10 mouse cellular contexts compared by ENCODE assay signal in genomic region chr3:109251716-109252115, GRCm38 (mm10).
DNase-seq lines count a peak whose midpoint lies in the region; ATAC-seq and TF ChIP-seq lines count a peak whose summit lies in the region.
"Had no signal": no experiment of that assay in that cellular context is flagged by ENCODE, and none has a peak within 500 bp of the region (broad histone marks: within the 10 kb centered on the region; RNA-seq: fewer than 3 reads in every experiment).

No protein-coding gene starts in this region.

- 56% methylated on average over 1 of the region's 1 CpGs for WGBS in liver, adult 2 months
- whole genome bisulfite sequencing in embryonic facial prominence, embryonic 14.5 days = 26% methylated on average over 1 of the region's 1 CpGs
- 5% methylated on average over 1 of the region's 1 CpGs for WGBS in liver, embryonic 13.5 days (ENCODE audit: insufficient replicate concordance)
- 59% methylated on average over 1 of the region's 1 CpGs for WGBS in stomach, postnatal 0 days
- 76% methylated on average over 1 of the region's 1 CpGs for WGBS in midbrain, embryonic 16.5 days

- ATAC-seq in embryonic facial prominence, embryonic 14.5 days (ENCODE audit: low read depth) = no peak
- peak; percentile 66 for ATAC-seq in liver, embryonic 13.5 days (ENCODE audit: low read depth)
- peak; percentile 35; the same call in 1 of the 2 replicates for ATAC-seq in stomach, postnatal 0 days (ENCODE audit: low FRiP score, low TSS enrichment)
- ATAC-seq in midbrain, embryonic 16.5 days = no peak

- H3K36me3 ChIP-seq in liver, adult 2 months (ENCODE audit: control insufficient read depth, insufficient read depth, low read length) = no peaks in the 10 kb centered on the region
- no peaks in the 10 kb centered on the region for H3K36me3 ChIP-seq in embryonic facial prominence, embryonic 14.5 days (ENCODE audit: control insufficient read depth, insufficient read depth, low read length)
- H3K36me3 ChIP-seq in liver, embryonic 13.5 days = no peaks in the 10 kb centered on the region
- no peaks in the 10 kb centered on the region for H3K36me3 ChIP-seq in stomach, postnatal 0 days (ENCODE audit: control insufficient read depth, insufficient read depth, low read length)
- H3K36me3 ChIP-seq in midbrain, embryonic 16.5 days (ENCODE audit: control insufficient read depth, insufficient read depth, low read length) = no peaks in the 10 kb centered on the region
- H3K36me3 ChIP-seq: midbrain, embryonic 12.5 days had no signal

- H3K9ac ChIP-seq in liver, adult 2 months (ENCODE audit: low read depth, low read length) = no peak overlapping the region
- H3K9ac ChIP-seq in embryonic facial prominence, embryonic 14.5 days (ENCODE audit: low read depth, low read length) = no peak overlapping the region
- no peak overlapping the region for H3K9ac ChIP-seq in liver, embryonic 13.5 days
- H3K9ac ChIP-seq in stomach, postnatal 0 days (ENCODE audit: low read length) = no peak overlapping the region
- H3K9ac ChIP-seq in midbrain, embryonic 16.5 days (ENCODE audit: low read depth, low read length) = no peak overlapping the region
- H3K9ac ChIP-seq: midbrain, embryonic 12.5 days had no signal

- H3K4me2 ChIP-seq in embryonic facial prominence, embryonic 14.5 days (ENCODE audit: low read depth, low read length) = no peak overlapping the region
- H3K4me2 ChIP-seq in liver, embryonic 13.5 days = no peak overlapping the region
- no peak overlapping the region for H3K4me2 ChIP-seq in stomach, postnatal 0 days (replicated peaks; ENCODE audit: low read depth)
- no peak overlapping the region for H3K4me2 ChIP-seq in midbrain, embryonic 16.5 days (ENCODE audit: low read length)
- H3K4me2 ChIP-seq: midbrain, embryonic 12.5 days had no signal

- no peaks in the 10 kb centered on the region for H3K9me3 ChIP-seq in embryonic facial prominence, embryonic 14.5 days (ENCODE audit: control insufficient read depth, low read length)
- no peaks in the 10 kb centered on the region for H3K9me3 ChIP-seq in liver, embryonic 13.5 days (replicated peaks)
- no peaks in the 10 kb centered on the region for H3K9me3 ChIP-seq in stomach, postnatal 0 days (ENCODE audit: control insufficient read depth, low read length)
- no peaks in the 10 kb centered on the region for H3K9me3 ChIP-seq in midbrain, embryonic 16.5 days (replicated peaks; ENCODE audit: control insufficient read depth, low read length, poor library complexity, severe bottlenecking)
- H3K9me3 ChIP-seq: midbrain, embryonic 12.5 days had no signal

- no peaks in the 10 kb centered on the region for H3K27me3 ChIP-seq in liver, adult 2 months (ENCODE audit: control insufficient read depth, insufficient read depth, low read length)
- no peaks in the 10 kb centered on the region for H3K27me3 ChIP-seq in embryonic facial prominence, embryonic 14.5 days (replicated peaks; ENCODE audit: control insufficient read depth, insufficient read depth, low read length)
- no peaks in the 10 kb centered on the region for H3K27me3 ChIP-seq in liver, embryonic 13.5 days
- no peaks in the 10 kb centered on the region for H3K27me3 ChIP-seq in stomach, postnatal 0 days (ENCODE audit: control insufficient read depth, insufficient read depth, low read length)
- H3K27me3 ChIP-seq in midbrain, embryonic 16.5 days (ENCODE audit: control insufficient read depth, insufficient read depth, low read depth, low read length) = no peaks in the 10 kb centered on the region
- H3K27me3 ChIP-seq: midbrain, embryonic 12.5 days had no signal

- no peak overlapping the region for H3K4me3 ChIP-seq in liver, adult 2 months (ENCODE audit: insufficient read depth, low read depth, low read length)
- no peak overlapping the region for H3K4me3 ChIP-seq in embryonic facial prominence, embryonic 14.5 days (ENCODE audit: low read depth, low read length)
- H3K4me3 ChIP-seq in liver, embryonic 13.5 days (replicated peaks) = no peak overlapping the region
- H3K4me3 ChIP-seq in stomach, postnatal 0 days (ENCODE audit: low read depth, low read length) = no peak overlapping the region
- no peak overlapping the region for H3K4me3 ChIP-seq in midbrain, embryonic 16.5 days (ENCODE audit: low read depth, low read length)
- H3K4me3 ChIP-seq: midbrain, embryonic 12.5 days had no signal

- TF ChIP-seq POLR2A in liver, adult 2 months (IDR thresholded peaks at IDR 0.05; ENCODE audit: extremely low read depth, insufficient read depth, low read length) = no peak

- H3K79me2 ChIP-seq in liver, adult 2 months (ENCODE audit: control insufficient read depth, insufficient read depth, low read length) = no peaks in the 10 kb centered on the region

- no peak overlapping the region for H3K27ac ChIP-seq in liver, adult 2 months (replicated peaks; ENCODE audit: insufficient read depth, low read depth, low read length)
- H3K27ac ChIP-seq in embryonic facial prominence, embryonic 14.5 days (replicated peaks; ENCODE audit: low read depth, low read length) = no peak overlapping the region
- no peak overlapping the region for H3K27ac ChIP-seq in liver, embryonic 13.5 days
- no peak overlapping the region for H3K27ac ChIP-seq in stomach, postnatal 0 days (replicated peaks)
- no peak overlapping the region for H3K27ac ChIP-seq in midbrain, embryonic 16.5 days (ENCODE audit: low read length)
- H3K27ac ChIP-seq: midbrain, embryonic 12.5 days had no signal

- DNase-seq in liver, adult 2 months (ENCODE audit: extremely low read depth, low read depth, low spot score) = peak; percentile 28
- no peak for DNase-seq in liver
- peak; percentile 51 for DNase-seq in embryonic facial prominence, embryonic 14.5 days (ENCODE audit: low spot score)
- DNase-seq in liver, embryonic 13.5 days = no peak
- no peak for DNase-seq in stomach, postnatal 0 days (ENCODE audit: low spot score)
- no peak for DNase-seq in left cerebral cortex, adult 11 months (ENCODE audit: low spot score)
- DNase-seq: layer of hippocampus, postnatal 36 days; thymus, postnatal 14 days had no signal

- H3K4me1 ChIP-seq in liver, adult 2 months (ENCODE audit: control insufficient read depth, insufficient read depth, low read length) = 0 out of 2 replicates have a peak, but pooled peaks cover 4% of the 10 kb centered on the region
- no peaks in the 10 kb centered on the region for H3K4me1 ChIP-seq in embryonic facial prominence, embryonic 14.5 days (ENCODE audit: control insufficient read depth, insufficient read depth, low read length)
- H3K4me1 ChIP-seq in liver, embryonic 13.5 days (replicated peaks) = 0 out of 2 replicates have a peak, but pooled peaks cover 3% of the 10 kb centered on the region
- no peaks in the 10 kb centered on the region for H3K4me1 ChIP-seq in stomach, postnatal 0 days (replicated peaks; ENCODE audit: control insufficient read depth, insufficient read depth)
- no peaks in the 10 kb centered on the region for H3K4me1 ChIP-seq in midbrain, embryonic 16.5 days (ENCODE audit: control insufficient read depth, insufficient read depth, low read length)
- H3K4me1 ChIP-seq: midbrain, embryonic 12.5 days had no signal

- no peak for TF ChIP-seq CTCF in liver, adult 2 months (IDR thresholded peaks at IDR 0.05; ENCODE audit: low read depth, low read length)
- TF ChIP-seq CTCF in stomach, postnatal 0 days (IDR thresholded peaks at IDR 0.05; ENCODE audit: low read depth) = no peak

- TF ChIP-seq EP300 in stomach, postnatal 0 days (optimal IDR thresholded peaks at IDR 0.05) = no peak

Comparison
In these comparisons a context has a peak if more than half of its experiments do, and no peak if none do; other contexts are left out.
1. DNase-seq: peak in liver, adult 2 months (single experiment) and embryonic facial prominence, embryonic 14.5 days (single experiment); none in liver (single experiment), liver, embryonic 13.5 days (single experiment), stomach, postnatal 0 days (single experiment) and left cerebral cortex, adult 11 months (single experiment).
2. ATAC-seq: peak in liver, embryonic 13.5 days (single experiment) and stomach, postnatal 0 days (single experiment); none in embryonic facial prominence, embryonic 14.5 days (single experiment) and midbrain, embryonic 16.5 days (single experiment).